Mouse (Mus musculus): ENCODE data around the gene Kifap3.

GRCm38 (mm10) chr1:163843899-163844298, 64.5 kb downstream of the Kifap3 start:
- TF ChIP-seq CTCF (IDR thresholded peaks at IDR 0.05; ENCODE audit: borderline replicate concordance, extremely low read depth, insufficient read depth, insufficient read length): no peak
- no peak for TF ChIP-seq POLR2A (IDR thresholded peaks at IDR 0.05; ENCODE audit: borderline replicate concordance, extremely low read depth, insufficient read depth, insufficient read length, poor library complexity, severe bottlenecking)

Data from brain, embryonic 14.5 days (tissue).